Mouse (Mus musculus): Measurements from ENCODE around the gene Myog. TPM values are rescaled to one million over a fixed set of nuclear protein-coding genes. Genes with fewer than 3 reads are reported as not detected.

Myog gene
- total RNA-seq, 2 experiments from 2014 or later: 1.8 to 3.4 TPM

Other genes with a start within 250 kb of the Myog start
- 10 to 100 TPM; 25.6 to 27.8 TPM for gene Btg2, start 210.9 kb upstream of the Myog start, total RNA-seq (2021)
- gene Chit1, start 178.7 kb upstream of the Myog start, total RNA-seq (2021): not detected
- gene Chil1, start 107.8 kb upstream of the Myog start, total RNA-seq (2021): 1 to 10 TPM in 1 of 2 experiments, under 1 TPM in 1; 0.81 to 3.4 TPM
- under 1 TPM; 0.34 to 0.84 TPM for gene Mybph, start 96.5 kb upstream of the Myog start, total RNA-seq (2021)
- 100 to 1,000 TPM in 1 of 2 experiments, 10 to 100 TPM in 1; 88.6 to 106 TPM for gene Adora1, start 54.6 kb upstream of the Myog start, total RNA-seq (2021)
- gene Ppfia4, start 42.9 kb downstream of the Myog start, total RNA-seq (2021): 1 to 10 TPM; 2.9 to 3.5 TPM
- gene Tmem183a, start 72.0 kb downstream of the Myog start, total RNA-seq (2021): 10 to 100 TPM; 53.9 to 60.4 TPM
- not detected for gene 4933406M09Rik, start 96.0 kb downstream of the Myog start, total RNA-seq (2021)
- gene Cyb5r1, start 115.6 kb downstream of the Myog start, total RNA-seq (2021): 10 to 100 TPM; 27.0 to 28.8 TPM
- 100 to 1,000 TPM; 108 to 109 TPM for gene Adipor1, start 125.4 kb downstream of the Myog start, total RNA-seq (2021)
- gene Klhl12, start 165.5 kb downstream of the Myog start, total RNA-seq (2021): 10 to 100 TPM; 25.4 to 26.5 TPM
- gene Rabif, start 204.7 kb downstream of the Myog start, total RNA-seq (2021): 10 to 100 TPM; 28.7 to 29.6 TPM